Mouse (Mus musculus): ENCODE measurements around the gene Eif3l. TPM values are rescaled to one million over a fixed set of nuclear protein-coding genes. Genes with fewer than 3 reads are reported as not detected.
"Not testable (repeated sequence)": the region's sequence is repeated elsewhere in the genome, so short reads cannot be mapped to it uniquely, and the experiment has no call there.

Gene Eif3l
- total RNA-seq (2021): 10 to 100 TPM; 66.3 to 69.3 TPM

DNA sequence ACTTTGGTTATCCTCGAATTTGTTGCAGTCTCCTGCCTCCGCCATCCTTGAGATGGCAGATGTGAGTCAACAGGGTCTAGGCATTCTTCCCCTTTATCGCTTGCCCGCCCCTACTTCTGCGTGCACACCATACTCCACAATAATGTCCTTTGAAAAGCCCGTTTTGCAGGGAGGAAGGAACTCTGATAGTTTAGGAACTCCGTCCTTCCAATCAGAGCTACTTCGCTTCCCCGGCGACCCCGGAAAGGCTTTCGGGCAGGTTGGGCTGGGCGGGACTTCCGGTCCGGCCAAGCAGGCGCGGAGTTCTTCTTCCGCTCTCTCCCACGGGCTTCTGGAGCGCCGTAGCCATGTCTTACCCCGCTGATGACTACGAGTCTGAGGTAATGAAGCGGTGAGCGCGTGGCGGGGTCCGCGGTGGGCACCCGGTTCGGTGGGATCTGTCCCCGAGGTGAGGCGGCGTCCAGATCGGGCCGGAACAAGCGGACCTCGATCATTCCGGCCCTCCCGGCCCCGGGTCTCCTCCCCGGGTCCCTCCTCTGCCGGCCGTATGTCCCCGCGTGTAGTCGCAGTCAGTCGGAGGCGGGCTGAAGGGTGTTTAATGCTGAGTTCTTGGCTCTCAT lies at the start of gene Eif3l:
Gene Eif3l, plus strand, starts transcription at position 267 of the 620 bp plus-strand sequence.
- DNase-seq (ENCODE audit: low spot score in 2 of 2): peak; percentile 87 to 93
- intact Hi-C loops (cut with DNase I): loop anchor here (5.0 kb wide), 1 partner anchor 158 kb away; no protein-coding TSS in a partner anchor

DNA sequence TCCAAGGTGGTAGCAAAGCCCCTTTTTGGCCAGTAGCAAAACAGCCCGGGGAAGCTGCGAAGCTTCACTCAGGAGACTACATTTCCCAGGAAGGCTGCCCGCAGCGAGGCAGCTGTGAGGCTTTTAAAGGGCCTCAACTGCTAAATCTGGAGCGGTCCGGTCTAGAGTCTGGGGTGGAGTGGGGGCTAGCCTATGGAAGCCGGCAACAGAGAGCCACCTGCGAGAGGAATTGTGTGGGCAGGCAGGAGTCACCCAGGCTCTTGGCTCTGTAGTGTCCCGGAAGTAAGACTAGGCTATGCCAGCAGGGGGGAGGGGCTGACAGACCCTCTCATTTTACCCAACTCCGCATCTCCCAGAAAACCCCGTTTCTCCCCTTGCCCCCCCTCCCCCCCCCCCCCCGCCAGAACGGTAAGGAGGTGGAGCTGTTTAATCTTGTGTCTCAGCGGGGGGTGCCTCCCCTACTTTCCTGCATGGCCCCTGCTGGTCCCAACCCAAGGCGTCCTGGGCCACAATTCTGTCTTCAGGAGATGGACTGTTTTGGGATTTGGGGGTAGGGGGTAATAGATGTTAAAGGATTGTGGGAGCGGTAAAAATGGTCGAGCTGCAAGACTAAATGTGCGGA lies 49.2 kb upstream of the Eif3l start:
- peak in 1 of 2 experiments; percentile 43 for DNase-seq (ENCODE audit: low spot score in 2 of 2)
- intact Hi-C loops (cut with DNase I): no loop called here

DNA sequence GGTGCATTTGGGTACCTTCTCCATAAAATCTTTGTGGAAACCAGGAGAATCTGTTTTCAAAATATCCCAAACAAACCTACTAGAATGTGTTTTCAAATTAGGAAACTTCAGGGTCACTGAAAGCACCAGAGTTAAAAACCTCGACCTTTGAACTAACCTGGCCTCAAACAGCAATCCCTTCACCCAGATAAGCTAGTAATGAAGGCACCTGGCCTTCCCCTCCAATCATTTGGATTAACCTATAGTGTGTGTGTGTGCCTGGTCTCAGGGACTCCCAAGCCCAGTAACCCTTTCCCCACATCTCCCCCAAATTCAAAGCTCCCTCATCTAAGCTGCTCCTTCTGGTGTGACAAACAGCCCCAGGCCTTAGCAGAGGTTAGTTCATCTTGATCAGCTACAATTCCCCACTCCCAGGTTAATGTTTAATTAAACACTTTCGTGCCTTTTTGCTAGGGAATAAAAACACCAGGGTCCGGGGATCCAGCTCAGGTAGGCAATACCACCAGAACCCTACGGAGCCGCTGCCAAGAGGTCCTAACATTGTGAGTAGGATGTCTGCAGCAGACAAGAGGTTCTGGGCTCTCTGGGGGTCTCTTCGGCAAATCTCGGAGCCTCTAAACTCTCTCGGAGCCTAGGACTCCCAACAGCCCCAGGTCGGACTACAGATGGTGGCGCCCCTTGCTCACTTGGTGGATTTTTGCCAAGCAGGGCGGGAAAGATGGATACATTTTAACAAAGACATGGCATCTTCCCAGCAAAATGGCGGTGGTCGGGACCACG lies 48.3 kb upstream of the Eif3l start:
- DNase-seq (ENCODE audit: low spot score in 2 of 2): no peak
- intact Hi-C loops (cut with DNase I): no loop called here

DNA sequence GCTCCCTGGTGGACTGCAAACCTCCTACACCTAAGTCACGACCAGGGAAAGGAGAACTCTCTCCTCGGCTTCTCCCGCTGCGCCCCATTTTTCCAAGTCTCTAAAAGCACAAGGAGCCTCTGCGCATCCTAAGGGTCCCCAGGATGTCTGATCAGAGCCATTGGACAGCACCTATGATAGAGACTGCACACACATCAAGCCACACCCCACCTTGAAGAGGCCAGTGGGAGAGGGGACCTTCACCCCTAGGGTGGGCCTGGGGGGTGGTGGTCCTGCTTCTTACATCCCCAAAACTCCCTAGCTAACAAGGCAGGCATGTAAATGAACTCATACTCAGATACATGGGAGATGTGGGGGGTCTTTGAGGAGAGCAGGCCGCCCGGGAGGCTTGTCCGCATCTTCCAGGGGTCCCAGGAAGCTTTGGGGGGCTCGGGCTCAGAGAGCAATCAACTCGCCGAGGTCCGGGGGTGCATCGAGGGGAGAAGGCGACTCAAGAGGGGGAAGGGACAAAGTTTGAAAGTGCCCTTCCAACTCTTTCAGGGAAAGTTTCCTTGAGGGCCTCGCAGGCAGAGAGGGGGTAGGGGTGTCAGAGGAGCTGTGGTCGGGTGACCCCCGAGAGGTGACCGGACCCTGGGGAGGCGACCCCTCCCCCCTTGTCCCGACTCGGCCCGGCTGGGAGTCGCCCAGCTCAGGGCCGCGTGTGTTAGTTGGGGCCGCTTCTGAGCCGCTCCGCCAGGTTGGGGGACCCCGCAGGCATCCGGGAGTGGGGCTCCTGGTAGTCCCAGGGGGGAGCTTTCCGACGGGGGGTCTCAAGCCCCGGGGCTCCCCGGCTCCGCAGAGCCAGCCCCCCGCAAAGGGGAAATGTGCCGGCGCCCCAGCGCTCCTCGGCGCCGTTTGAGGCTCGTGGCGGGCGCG lies 47.4 kb upstream of the Eif3l start:
- intact Hi-C loops (cut with DNase I): no loop called here

DNA sequence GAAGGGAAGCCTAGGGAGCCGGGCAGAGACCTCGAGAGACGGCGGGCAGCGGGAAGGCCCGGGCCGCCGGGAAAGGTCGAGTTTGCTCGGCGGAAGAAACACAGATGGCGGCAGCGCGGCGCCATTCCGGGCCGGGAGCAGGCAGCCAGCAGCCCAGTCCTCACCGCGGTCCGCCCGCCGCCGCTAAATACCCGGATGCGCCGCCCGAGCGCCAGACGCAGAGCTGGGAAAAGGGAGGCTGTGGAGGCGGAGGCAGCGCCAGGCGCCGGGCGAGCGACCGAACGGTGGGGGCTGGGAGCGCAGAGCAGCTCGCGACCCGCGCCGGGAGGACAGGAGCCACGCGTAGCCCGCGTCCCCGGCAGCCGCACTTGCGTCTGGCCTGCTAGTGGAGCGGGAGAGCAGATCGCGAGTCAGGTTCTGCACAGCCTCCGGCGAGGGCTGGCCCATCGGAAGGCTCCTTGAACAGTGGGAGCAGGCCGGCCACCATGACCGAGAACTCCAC lies 46.7 kb upstream of the Eif3l start, which contains the start of gene H1f0:
Gene H1f0, plus strand, starts transcription at position 214 of the 502 bp plus-strand sequence.
- intact Hi-C loops (cut with DNase I): no loop called here
- peak; percentile 93 to 94 for DNase-seq (ENCODE audit: low spot score in 2 of 2)

More for the DNA sequence above, 47.4 kb upstream of the Eif3l start:
- no peak for DNase-seq (ENCODE audit: low spot score in 2 of 2)

DNA sequence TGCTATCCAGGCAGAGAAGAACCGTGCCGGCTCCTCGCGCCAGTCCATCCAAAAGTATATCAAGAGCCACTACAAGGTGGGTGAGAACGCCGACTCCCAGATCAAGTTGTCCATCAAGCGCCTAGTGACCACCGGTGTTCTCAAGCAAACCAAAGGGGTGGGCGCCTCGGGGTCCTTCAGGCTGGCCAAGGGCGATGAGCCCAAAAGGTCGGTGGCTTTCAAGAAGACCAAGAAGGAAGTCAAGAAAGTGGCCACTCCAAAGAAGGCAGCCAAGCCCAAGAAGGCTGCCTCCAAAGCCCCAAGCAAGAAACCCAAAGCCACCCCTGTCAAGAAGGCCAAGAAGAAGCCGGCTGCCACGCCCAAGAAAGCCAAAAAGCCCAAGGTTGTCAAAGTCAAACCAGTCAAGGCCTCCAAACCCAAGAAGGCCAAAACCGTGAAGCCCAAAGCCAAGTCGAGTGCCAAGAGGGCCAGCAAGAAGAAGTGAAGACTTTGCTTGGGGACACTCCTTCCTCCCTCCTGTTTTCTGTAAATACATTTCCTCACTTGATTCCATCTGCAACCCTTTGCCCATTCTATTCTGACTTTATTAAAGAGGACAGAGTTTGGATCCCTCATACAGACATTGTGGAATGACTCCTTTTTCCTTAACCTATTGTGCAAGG lies 46.0 kb upstream of the Eif3l start:
- intact Hi-C loops (cut with DNase I): no loop called here
- DNase-seq (ENCODE audit: low spot score in 2 of 2): no peak

DNA sequence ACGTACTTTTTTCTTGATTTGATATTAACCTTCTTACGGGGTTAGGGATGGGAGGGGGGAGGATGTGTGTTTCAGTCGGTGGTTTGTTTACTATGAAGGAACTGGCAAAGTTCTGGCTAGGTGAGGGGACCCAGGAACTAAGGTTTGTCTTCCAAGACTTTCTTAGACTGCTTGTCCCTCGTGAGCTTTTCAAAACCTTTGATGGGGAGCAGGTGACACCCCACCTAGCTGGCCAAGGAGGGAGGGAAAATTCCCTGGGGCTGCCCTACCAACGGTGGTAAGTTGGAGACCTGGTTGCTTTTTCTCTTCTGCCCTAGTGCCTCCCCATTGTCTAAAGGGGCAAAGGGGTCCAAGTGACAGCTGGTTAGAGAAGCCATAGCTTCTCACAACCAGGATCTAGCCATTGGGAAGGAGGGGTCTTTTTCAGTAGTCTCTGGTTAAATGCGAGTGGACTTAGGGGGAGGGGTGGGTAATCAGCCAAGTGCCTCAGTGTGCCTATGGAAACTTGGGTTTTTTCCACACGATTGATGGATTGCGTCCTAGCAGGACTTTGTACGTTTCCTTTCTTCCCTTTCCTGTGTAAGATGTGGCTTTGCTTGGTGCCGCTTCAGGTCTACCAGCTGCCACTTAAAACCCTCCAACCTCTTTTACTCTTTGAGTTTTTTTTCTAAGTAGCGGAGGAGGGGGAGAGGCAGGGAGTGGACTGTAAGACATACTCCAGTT lies 45.3 kb upstream of the Eif3l start:
- intact Hi-C loops (cut with DNase I): no loop called here

DNA sequence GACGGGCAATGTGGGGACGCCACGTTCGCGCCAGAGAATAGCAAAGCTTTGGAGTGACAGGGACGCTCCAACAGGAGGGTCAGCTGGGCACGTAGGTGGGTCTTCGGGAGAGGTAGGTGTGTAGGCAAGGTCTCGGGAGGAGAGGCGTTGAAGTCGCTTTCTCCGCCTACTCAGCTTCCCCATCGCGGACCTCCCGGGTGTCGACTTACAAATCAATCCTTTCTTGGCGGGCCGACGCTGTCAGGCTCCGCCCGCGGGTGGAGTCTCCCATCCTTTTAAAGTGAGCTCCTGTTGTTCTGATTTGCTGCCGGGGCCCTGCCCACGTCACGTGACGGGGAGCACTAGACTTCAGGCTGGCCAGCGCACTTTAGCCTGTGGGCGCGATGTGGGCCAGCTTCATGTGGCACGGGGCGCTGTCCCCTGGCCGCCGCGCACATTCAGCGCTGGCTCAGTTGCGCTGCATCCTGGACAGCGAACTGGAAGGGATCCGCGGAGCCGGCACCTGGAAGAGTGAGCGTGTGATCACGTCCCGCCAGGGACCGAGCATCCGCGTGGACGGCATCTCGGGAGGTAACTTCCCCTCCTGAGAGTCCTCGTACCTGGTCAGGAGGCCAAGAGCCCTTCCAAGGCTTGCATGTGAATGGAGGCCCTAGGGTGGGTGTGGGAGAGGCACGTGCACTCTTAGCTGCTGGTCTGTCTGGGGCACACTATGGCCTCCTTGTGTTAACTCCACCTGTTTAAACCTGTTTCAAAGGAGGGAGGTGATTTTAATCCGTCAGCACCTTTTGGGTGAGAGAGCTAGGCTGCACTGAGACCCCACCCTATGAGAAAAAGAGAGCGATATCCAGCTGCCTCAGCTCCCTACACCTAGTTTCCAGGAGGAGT lies 44.2 kb upstream of the Eif3l start:
- intact Hi-C loops (cut with DNase I): no loop called here
- peak; percentile 84 to 94 for DNase-seq (ENCODE audit: low spot score in 2 of 2)

More for the DNA sequence above, 45.3 kb upstream of the Eif3l start:
- DNase-seq (ENCODE audit: low spot score in 2 of 2): no peak

DNA sequence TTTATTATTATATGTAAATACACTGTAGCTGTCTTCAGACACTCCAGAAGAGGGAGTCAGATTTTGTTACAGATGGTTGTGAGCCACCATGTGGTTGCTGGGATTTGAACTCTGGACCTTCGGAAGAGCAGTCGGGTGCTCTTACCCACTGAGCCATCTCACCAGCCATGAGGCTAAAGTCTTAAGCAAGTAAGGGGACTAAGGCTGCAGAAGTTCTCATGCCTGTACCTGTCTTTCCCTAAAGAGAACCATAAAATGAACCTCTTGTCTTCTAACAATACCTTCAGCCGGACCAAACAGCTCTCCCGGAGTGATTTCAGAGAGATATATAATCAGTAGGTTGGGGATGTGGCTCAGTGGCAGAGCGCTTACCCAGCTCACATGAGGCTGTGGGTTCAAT lies 43.1 kb upstream of the Eif3l start:
- DNase-seq (ENCODE audit: low spot score in 2 of 2); intact Hi-C loops (cut with DNase I): not testable (repeated sequence)

DNA sequence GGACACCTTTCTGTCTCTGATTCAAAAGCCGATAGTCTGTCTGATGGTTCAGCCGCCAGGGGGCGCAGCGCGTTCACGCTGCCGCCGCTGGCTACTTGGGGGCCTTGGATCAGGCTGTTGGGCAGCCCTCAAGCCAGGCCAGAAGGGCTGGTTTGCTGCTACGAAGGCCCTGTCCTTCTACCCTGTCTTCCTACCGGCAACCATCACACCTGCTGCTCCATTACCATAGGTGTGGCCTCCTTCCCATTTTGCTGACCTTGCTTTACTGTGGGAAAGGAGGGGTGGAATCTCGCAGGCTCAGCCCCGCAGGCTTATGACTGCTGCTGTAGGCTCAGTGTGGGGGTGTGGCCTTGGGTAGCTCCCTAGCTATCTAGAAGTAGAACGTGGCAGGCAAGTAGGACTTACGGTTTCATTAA lies 37.1 kb upstream of the Eif3l start:
- intact Hi-C loops (cut with DNase I): loop anchor here (2.0 kb wide), 1 partner anchor 33 kb away; no protein-coding TSS in a partner anchor
- peak; percentile 63 to 71 for DNase-seq (ENCODE audit: low spot score in 2 of 2)

DNA sequence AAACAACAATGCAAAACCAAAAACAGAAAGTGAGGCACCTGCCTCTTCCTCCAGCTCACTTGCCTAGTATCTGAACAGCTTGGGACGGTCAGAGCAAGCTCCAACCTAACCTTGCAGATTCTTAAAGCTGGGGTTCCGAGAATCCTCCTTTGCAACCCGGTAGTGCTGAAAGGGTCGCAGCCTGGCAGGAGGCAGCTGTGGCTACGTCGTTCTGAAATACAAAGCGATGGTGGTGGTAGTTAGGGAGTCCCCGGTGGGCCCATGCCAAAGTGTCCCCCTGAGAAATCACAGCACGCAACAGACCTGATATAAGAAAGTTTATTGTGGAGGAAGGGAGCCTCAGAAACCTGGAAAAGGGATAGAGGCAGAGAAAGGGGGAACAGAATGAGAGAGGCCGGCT lies 36.6 kb upstream of the Eif3l start:
- intact Hi-C loops (cut with DNase I): no loop called here
- no peak for DNase-seq (ENCODE audit: low spot score in 2 of 2)

DNA sequence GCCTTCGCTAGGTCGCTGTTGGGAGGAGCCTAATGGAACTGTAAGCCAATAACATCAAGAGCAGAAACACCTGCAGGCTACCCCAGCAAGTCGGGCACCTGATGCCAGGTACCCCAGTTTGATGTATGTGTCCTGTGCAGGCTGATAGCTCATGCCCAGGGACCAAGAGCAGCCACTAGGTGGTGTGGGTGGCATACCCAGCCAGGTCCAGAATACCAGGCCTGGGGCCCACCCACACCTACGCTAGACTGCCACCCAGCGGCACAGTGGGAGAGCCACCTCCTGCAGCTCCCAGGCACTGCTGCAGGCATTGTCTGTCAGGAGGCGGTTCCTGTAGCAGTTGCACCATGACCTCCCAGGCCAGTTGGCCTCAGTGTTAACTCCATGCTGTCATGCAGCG lies 36.1 kb upstream of the Eif3l start:
- peak; percentile 47 to 50 for DNase-seq (ENCODE audit: low spot score in 2 of 2)
- intact Hi-C loops (cut with DNase I): no loop called here

DNA sequence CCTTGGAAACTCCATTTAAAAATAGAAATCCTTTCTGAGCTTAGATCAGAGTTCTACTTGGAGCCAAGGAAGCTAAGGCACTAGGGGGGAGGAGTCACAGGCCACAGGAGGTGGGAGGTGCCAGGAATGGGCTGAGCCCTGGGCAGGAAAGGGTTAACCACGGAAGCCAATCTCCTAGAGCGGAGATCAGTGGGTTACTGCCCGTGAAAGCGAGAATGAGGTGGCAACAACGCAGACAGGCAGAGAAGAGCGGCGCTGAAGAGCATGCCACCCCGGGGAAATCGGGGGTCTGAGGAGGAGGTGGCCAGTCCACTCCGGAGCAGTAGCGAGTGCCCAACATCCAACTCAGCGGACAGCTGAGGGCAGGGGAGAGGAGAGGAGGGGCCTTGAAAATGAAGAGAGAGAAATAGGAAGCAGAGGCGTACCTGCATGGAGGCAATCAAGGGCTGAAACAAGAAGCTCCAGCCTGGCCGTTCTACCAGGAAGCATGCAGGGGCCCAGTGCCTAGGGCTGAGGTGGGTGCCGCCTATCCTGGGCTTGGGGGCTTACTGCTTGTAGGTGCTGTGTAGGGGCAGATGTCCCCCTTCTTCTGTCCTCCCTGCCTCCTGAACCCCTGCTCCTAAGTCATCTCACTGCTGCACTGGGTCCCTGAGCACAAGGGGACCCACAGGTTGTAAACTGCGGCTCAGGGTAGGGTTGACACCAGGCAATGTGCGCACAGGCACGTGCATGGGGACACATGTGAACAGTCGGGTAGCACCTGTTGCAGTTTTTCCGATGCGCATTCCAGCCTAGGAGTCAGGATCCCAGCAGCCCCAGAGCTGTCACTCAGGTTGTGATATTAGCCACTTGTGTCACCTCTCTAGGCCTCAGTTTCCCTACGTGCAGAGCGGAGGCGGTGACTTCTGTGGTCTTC lies 34.2 kb upstream of the Eif3l start:
- no peak for DNase-seq (ENCODE audit: low spot score in 2 of 2)
- intact Hi-C loops (cut with DNase I): no loop called here

DNA sequence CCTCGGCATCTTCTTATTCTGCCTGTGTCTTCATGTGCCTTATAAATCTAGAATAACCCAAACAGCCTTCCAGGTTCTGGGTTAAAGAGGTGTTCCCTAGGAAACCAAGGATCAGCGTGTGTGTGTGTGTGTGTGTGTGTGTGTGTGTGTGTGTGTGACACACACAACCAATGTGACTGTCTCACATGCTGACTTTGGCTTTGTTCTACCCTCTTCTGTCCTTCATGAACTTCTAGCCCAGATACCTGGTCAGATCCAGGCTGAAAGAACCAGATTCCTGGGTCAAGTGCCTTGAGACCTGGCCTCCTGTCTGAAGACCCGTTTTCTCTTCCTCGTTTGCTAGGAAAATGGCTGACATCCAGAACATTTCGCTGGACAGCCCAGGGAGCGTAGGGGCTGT lies 33.4 kb upstream of the Eif3l start, which contains the start of gene Galr3:
Gene Galr3, plus strand, starts transcription at position 301 of the 400 bp plus-strand sequence.
- no peak for DNase-seq (ENCODE audit: low spot score in 2 of 2)
- intact Hi-C loops (cut with DNase I): no loop called here

DNA sequence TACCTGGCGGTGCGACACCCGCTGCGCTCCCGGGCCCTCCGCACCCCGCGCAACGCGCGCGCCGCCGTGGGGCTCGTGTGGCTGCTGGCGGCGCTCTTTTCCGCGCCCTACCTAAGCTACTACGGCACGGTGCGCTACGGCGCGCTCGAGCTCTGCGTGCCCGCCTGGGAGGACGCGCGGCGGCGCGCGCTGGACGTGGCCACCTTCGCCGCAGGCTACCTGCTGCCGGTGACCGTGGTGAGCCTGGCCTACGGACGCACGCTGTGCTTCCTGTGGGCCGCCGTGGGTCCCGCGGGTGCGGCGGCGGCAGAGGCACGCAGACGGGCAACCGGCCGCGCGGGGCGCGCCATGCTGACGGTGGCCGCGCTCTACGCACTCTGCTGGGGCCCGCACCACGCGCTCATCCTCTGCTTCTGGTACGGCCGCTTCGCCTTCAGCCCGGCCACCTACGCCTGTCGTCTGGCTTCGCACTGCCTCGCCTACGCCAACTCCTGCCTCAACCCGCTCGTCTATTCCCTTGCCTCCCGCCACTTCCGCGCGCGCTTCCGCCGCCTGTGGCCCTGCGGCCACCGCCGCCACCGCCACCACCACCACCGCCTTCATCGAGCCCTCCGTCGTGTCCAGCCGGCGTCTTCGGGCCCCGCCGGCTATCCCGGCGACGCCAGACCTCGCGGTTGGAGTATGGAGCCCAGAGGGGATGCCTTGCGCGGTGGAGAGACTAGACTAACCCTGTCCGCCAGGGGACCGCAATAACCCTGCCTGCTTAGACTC lies 32.1 kb upstream of the Eif3l start:
- intact Hi-C loops (cut with DNase I): no loop called here
- peak; percentile 66 to 68 for DNase-seq (ENCODE audit: low spot score in 2 of 2)

Measured in left cerebral cortex, postnatal 25 days (tissue).